Mouse (Mus musculus) ES-Bruce4 (cell line): ENCODE measurements at regions not wholly inside any gene's neighbourhood (a gene's known extent, or its start where the extent isn't known, plus 50 kb on each side); places are given as distances from the start of the nearest gene placed in this dataset.
A peak's percentile ranks its signal among the peaks of the same experiment; 100 is the strongest.

Experiments used
- H3K27ac ChIP-seq: 2 replicates; pipeline ENCODE4 v1.5.1; 2012; ENCODE audit warnings: low read length, inconsistent platforms; ENCODE audit not compliant: insufficient read depth
- H3K27me3 ChIP-seq: 2 replicates; pipeline ENCODE4 v1.6.1; 2012; ENCODE audit warnings: mild to moderate bottlenecking, low read length, inconsistent platforms; ENCODE audit not compliant: control insufficient read depth, poor library complexity, insufficient read depth, severe bottlenecking
- H3K36me3 ChIP-seq: 2 replicates; pipeline ENCODE4 v1.6.1; 2012; ENCODE audit warnings: inconsistent platforms, mild to moderate bottlenecking, low read length, moderate library complexity; ENCODE audit not compliant: control insufficient read depth, poor library complexity, insufficient read depth, severe bottlenecking
- H3K4me1 ChIP-seq: one replicate; pipeline ENCODE4 v1.8.1; 2011; ENCODE audit warnings: low read length; ENCODE audit not compliant: control insufficient read depth, insufficient read depth
- H3K4me3 ChIP-seq: 2 replicates; pipeline ENCODE4 v1.5.1; 2011; ENCODE audit warnings: low read depth, mild to moderate bottlenecking, low read length
- H3K9ac ChIP-seq: 2 replicates; pipeline ENCODE4 v1.6.1; 2012; ENCODE audit warnings: low read depth, mild to moderate bottlenecking, inconsistent platforms; ENCODE audit not compliant: poor library complexity, severe bottlenecking
- H3K9me3 ChIP-seq: replicated peaks from 2 replicates; pipeline ENCODE4 v1.6.1; 2012; ENCODE audit warnings: mild to moderate bottlenecking, low read length, inconsistent platforms; ENCODE audit not compliant: control insufficient read depth, poor library complexity, insufficient read depth, severe bottlenecking
- CTCF ChIP-seq: IDR thresholded peaks from one replicate; pipeline ENCODE4 v1.8.1; 2011; ENCODE audit warnings: low read depth, low read length
- EP300 ChIP-seq: IDR thresholded peaks from 2 replicates; pipeline ENCODE4 v1.6.1; 2011; ENCODE audit warnings: low read depth, low read length; ENCODE audit not compliant: insufficient read depth
- POLR2A ChIP-seq: IDR thresholded peaks from one replicate; pipeline ENCODE4 v1.8.1; 2011; ENCODE audit warnings: low read length; ENCODE audit not compliant: insufficient read depth

GRCm38 (mm10) chr9:31983759-31984586, 70.7 kb upstream of the Barx2 start:
- H3K27me3 ChIP-seq: no peaks in the 10 kb centered on the region
- no peak overlapping the region for H3K27ac ChIP-seq
- no peak overlapping the region for H3K4me3 ChIP-seq
- peaks cover 4% of the 10 kb centered on the region for H3K4me1 ChIP-seq
- no peaks in the 10 kb centered on the region for H3K9me3 ChIP-seq
- no peak for TF ChIP-seq CTCF
- no peak for TF ChIP-seq EP300
- no peak for TF ChIP-seq POLR2A
- H3K9ac ChIP-seq: no peak overlapping the region
- no peaks in the 10 kb centered on the region for H3K36me3 ChIP-seq

- TF ChIP-seq EP300 (peak; percentile 24; the same call in 1 of the 2 replicates), POLR2A (no peak)
- no peaks in the 10 kb centered on the region for H3K36me3 ChIP-seq
- no peaks in the 10 kb centered on the region for H3K9me3 ChIP-seq
- no peak overlapping the region for H3K27ac ChIP-seq
- H3K27me3 ChIP-seq: no peaks in the 10 kb centered on the region
- H3K9ac ChIP-seq: no peak overlapping the region
- H3K4me1 ChIP-seq: peaks cover 6% of the 10 kb centered on the region
- no peak overlapping the region for H3K4me3 ChIP-seq
Measured at GRCm38 (mm10) chr9:31988826-31989225, 75.6 kb upstream of the Barx2 start.

GRCm38 (mm10) chr9:31989581-31990360, 76.5 kb upstream of the Barx2 start:
- Histone ChIP-seq H3K4me1 (peaks cover 6% of the 10 kb centered on the region), H3K9ac (no peak overlapping the region), H3K36me3 (no peaks in the 10 kb centered on the region), H3K4me3 (no peak overlapping the region), H3K9me3 (no peaks in the 10 kb centered on the region), H3K27me3 (no peaks in the 10 kb centered on the region), H3K27ac (no peak overlapping the region; the same call in 1 of the 2 replicates)
- TF ChIP-seq EP300: no peak
- TF ChIP-seq CTCF: no peak
- no peak for TF ChIP-seq POLR2A

- H3K27ac ChIP-seq: no peak overlapping the region
- peaks cover 6% of the 10 kb centered on the region for H3K4me1 ChIP-seq
- no peaks in the 10 kb centered on the region for H3K36me3 ChIP-seq
- no peak overlapping the region for H3K4me3 ChIP-seq
- H3K27me3 ChIP-seq: no peaks in the 10 kb centered on the region
- H3K9ac ChIP-seq: no peak overlapping the region
- no peaks in the 10 kb centered on the region for H3K9me3 ChIP-seq
- TF ChIP-seq CTCF (no peak), POLR2A (no peak), EP300 (no peak)
Measured at GRCm38 (mm10) chr9:31990456-31990855, 77.2 kb upstream of the Barx2 start.

- no peak for TF ChIP-seq POLR2A
- no peak for TF ChIP-seq CTCF
- TF ChIP-seq EP300: no peak
- no peak overlapping the region for H3K4me3 ChIP-seq
- H3K36me3 ChIP-seq: no peaks in the 10 kb centered on the region
- peaks cover 3% of the 10 kb centered on the region for H3K4me1 ChIP-seq
- no peak overlapping the region for H3K9ac ChIP-seq
- no peaks in the 10 kb centered on the region for H3K27me3 ChIP-seq
- no peak overlapping the region for H3K27ac ChIP-seq
- H3K9me3 ChIP-seq: no peaks in the 10 kb centered on the region
Measured at GRCm38 (mm10) chr9:31993631-31994601, 80.7 kb upstream of the Barx2 start.
